Mouse (Mus musculus) T-helper 2 cell (primary cell): ENCODE measurements around the gene Thsd7b.
"Not testable (repeated sequence)": the region's sequence is repeated elsewhere in the genome, so short reads cannot be mapped to it uniquely, and the experiment has no call there.

Experiments used
- in situ Hi-C: fragments of 300-600 bp; cut with MboI, MseI; formaldehyde crosslinking; loops from one replicate; pipeline ENCODE4 v1.15.1; 2025; ENCODE audit warnings: high pct_unique_total_duplicates

Gene Thsd7b

DNA sequence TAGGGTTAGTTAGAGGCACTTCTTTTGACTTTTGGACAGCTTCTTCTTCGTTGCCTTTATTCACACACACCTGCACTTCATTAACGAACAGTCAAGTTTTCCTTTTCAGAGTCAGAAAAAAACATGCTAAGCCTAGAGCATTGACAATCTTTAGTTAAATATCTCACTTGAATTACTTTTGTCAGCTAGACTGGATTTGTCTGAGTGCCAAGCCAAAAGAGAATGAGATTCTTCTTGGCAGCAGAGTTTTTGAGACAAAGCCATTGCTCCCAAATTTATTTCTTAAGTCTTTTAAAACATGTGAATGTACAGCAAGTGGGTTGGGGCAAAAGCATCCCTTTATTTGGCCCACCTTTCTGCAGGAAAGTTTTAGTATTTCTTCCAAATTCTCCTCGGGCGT, 362.0 kb downstream of the Thsd7b start:
- in situ Hi-C loops, result no loop called here

GRCm38 (mm10) chr1:129644252-129644861, 371.3 kb downstream of the Thsd7b start:
- in situ Hi-C loops, result no loop called here

GRCm38 (mm10) chr1:129651448-129651847, 378.3 kb downstream of the Thsd7b start:
- in situ Hi-C loops, result not testable (repeated sequence)

- in situ Hi-C loops, result no loop called here
Measured at GRCm38 (mm10) chr1:129658045-129658444, 384.9 kb downstream of the Thsd7b start.

- in situ Hi-C loops, result no loop called here
Measured at GRCm38 (mm10) chr1:129675878-129676277, 402.8 kb downstream of the Thsd7b start.

GRCm38 (mm10) chr1:129678851-129679250, 405.7 kb downstream of the Thsd7b start:
- in situ Hi-C loops, result no loop called here

GRCm38 (mm10) chr1:129705701-129706100, 432.6 kb downstream of the Thsd7b start:
- in situ Hi-C loops, result no loop called here

GRCm38 (mm10) chr1:129712706-129713105, 439.6 kb downstream of the Thsd7b start:
- in situ Hi-C loops, result no loop called here

- in situ Hi-C loops, result no loop called here
Measured at GRCm38 (mm10) chr1:129713571-129713970, 440.5 kb downstream of the Thsd7b start.

GRCm38 (mm10) chr1:129719592-129719991, 446.5 kb downstream of the Thsd7b start:
- in situ Hi-C loops, result no loop called here

GRCm38 (mm10) chr1:129731991-129732390, 458.9 kb downstream of the Thsd7b start:
- in situ Hi-C loops, result no loop called here

- in situ Hi-C loops, result no loop called here
Measured at GRCm38 (mm10) chr1:129747595-129747994, 474.5 kb downstream of the Thsd7b start.

GRCm38 (mm10) chr1:129756548-129757240, 483.6 kb downstream of the Thsd7b start:
- in situ Hi-C loops, result no loop called here

DNA sequence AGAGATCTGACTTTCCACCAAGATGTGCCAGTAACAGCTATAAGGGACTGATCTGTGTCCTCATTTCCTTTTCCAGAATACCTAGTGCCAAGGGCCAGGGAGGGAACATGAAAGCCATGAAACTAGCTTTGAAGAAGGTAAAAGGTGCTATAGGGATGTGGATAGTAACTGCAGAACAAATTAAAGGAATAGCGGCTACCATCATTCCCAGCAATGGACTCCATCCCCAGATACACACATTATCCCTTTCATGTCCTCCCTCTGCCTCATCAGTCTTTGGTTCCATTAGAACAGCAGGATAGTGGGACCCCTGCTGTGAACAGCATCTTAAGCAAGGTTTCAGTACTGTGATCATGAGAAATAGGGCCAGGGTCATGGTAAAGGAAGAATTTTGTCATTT, 485.9 kb downstream of the Thsd7b start:
- in situ Hi-C loops, result no loop called here

- in situ Hi-C loops, result no loop called here
Measured at GRCm38 (mm10) chr1:129761234-129761633, 488.1 kb downstream of the Thsd7b start.

- in situ Hi-C loops, result no loop called here
Measured at GRCm38 (mm10) chr1:129764748-129765147, 491.6 kb downstream of the Thsd7b start.

DNA sequence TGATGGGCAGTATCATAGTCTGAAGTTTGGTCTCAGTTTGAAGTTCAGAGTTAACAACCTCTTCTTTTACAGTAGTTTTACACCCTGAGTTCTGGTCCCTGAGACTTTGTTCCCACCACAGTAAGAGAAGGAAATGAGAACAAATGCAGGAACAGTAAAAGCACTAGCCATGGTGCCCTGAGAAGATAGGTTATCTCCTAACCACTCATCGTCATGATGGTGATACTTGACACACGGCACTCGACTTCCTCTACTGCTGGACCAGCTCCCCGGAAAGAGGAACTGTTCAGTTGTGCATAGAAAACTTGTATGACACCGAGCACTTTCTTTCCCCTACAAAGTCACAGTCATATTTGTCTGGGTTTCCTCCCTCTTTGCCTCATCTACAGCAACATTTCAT, 504.0 kb downstream of the Thsd7b start:
- in situ Hi-C loops, result no loop called here

GRCm38 (mm10) chr1:129779506-129779905, 506.4 kb downstream of the Thsd7b start:
- in situ Hi-C loops, result no loop called here

GRCm38 (mm10) chr1:129780589-129780988, 507.5 kb downstream of the Thsd7b start:
- in situ Hi-C loops, result no loop called here

- in situ Hi-C loops, result no loop called here
Measured at GRCm38 (mm10) chr1:129798519-129798918, 525.4 kb downstream of the Thsd7b start.

GRCm38 (mm10) chr1:129826927-129827326, 553.8 kb downstream of the Thsd7b start:
- in situ Hi-C loops, result no loop called here

DNA sequence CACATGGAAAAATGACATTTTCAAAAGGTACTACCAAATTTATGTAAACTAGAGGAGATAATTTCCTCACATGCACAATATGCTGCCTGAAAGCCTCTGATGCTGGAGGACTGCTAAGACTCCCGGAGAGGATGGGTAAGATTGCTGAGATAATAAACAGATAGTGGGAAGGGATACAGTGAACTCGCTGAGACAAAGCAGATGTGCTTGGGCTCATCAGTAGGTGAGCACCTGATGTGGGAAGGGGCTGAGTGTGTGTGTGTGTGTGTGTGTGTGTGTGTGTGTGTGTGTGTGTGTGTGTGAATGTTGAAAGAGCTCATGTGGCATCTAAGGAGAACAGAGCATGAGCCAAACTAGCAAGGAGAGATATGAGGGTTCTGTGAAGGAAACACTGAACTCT, 564.2 kb downstream of the Thsd7b start:
- in situ Hi-C loops, result no loop called here

DNA sequence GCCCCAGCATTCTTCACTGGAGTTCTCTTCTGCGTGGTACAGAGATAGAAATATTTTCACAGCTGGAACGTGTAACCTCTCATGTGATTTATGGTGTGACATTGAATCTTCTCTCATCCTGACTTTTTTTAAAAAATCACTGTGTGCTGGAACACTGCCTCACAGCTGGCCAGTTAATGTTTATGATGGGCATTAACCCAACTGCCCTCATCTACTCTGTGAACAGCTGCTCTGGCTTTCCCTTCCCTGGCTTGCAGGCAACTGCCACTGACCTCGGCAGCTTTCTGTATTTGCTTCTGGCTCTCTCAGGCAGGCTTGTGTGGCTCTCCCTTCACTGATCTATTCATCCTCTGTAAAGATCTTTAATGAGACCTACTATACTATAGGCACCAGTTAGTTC, 564.7 kb downstream of the Thsd7b start:
- in situ Hi-C loops, result no loop called here
